Mouse (Mus musculus) heart, embryonic 14.5 days (tissue): ENCODE results near the gene Ksr2. TPM values are rescaled to one million over a fixed set of nuclear protein-coding genes. Genes with fewer than 3 reads are reported as not detected.
A peak's percentile ranks its signal among the peaks of the same experiment; 100 is the strongest.
"Not testable (repeated sequence)": the region's sequence is repeated elsewhere in the genome, so short reads cannot be mapped to it uniquely, and the experiment has no call there.

Experiments used
- ATAC-seq: fragments of 200-750 bp; cut with Nextera tagmentation; 2 replicates; pipeline ENCODE4 v1.8.0; 2017; ENCODE audit warnings: low read depth, moderate TSS enrichment; ENCODE audit not compliant: insufficient number of reproducible peaks, insufficient read depth, low FRiP score
- H3K27ac ChIP-seq, 2 experiments: fragments of 200-500 bp in 1 of 2; fragments of 300-500 bp in 1 of 2; sonication (generic) in 1 of 2; replicated peaks in 1 of 2; 2 replicates each; pipeline ENCODE4 v1.5.1; 2012 to 2014; ENCODE audit warnings: low read depth in 2 of 2, low read length in 2 of 2, control low read depth in 1 of 2, mild to moderate bottlenecking in 1 of 2, mixed read lengths in 1 of 2; ENCODE audit not compliant: control insufficient read depth in 1 of 2, insufficient read depth in 1 of 2
- H3K27me3 ChIP-seq: fragments of 300-500 bp; sonication (generic); 2 replicates; pipeline ENCODE4 v1.6.1; 2014; ENCODE audit warnings: mild to moderate bottlenecking, low read length, control low read depth; ENCODE audit not compliant: control insufficient read depth, insufficient read depth
- H3K36me3 ChIP-seq: fragments of 300-500 bp; sonication (generic); 2 replicates; pipeline ENCODE4 v1.6.1; 2014; ENCODE audit warnings: mild to moderate bottlenecking, control low read depth, low read length, mixed read lengths; ENCODE audit not compliant: control insufficient read depth, insufficient read depth
- H3K4me1 ChIP-seq, 2 experiments: fragments of 200-500 bp in 1 of 2; fragments of 300-500 bp in 1 of 2; sonication (generic) in 1 of 2; 2 replicates each; pipeline ENCODE4 v1.6.1; 2012 to 2014; ENCODE audit warnings: low read length in 2 of 2, control low read depth in 1 of 2, mixed read lengths in 1 of 2; ENCODE audit not compliant: control insufficient read depth in 2 of 2, insufficient read depth in 2 of 2
- H3K4me2 ChIP-seq: fragments of 300-500 bp; sonication (generic); 2 replicates; pipeline ENCODE4 v1.6.1; 2014; ENCODE audit warnings: mild to moderate bottlenecking, low read length
- H3K4me3 ChIP-seq, 2 experiments: fragments of 200-500 bp in 1 of 2; fragments of 300-500 bp in 1 of 2; sonication (generic) in 1 of 2; 2 replicates each; pipeline ENCODE4 v1.5.1; 2012 to 2014; ENCODE audit warnings: low read length in 2 of 2, mild to moderate bottlenecking in 2 of 2, control low read depth in 1 of 2, low read depth in 1 of 2, moderate library complexity in 1 of 2; ENCODE audit not compliant: control insufficient read depth in 1 of 2, insufficient read depth in 1 of 2
- H3K9ac ChIP-seq: fragments of 300-500 bp; sonication (generic); 2 replicates; pipeline ENCODE4 v1.6.1; 2014; ENCODE audit warnings: mild to moderate bottlenecking, low read length
- H3K9me3 ChIP-seq: fragments of 300-500 bp; sonication (generic); 2 replicates; pipeline ENCODE4 v1.6.1; 2016; ENCODE audit warnings: low read length, control low read depth; ENCODE audit not compliant: control insufficient read depth
- WGBS: fragments of 180-500 bp; shearing (Covaris S2); extraction: QIAGEN DNeasy Blood & Tissue Kit; methylation state at CpG from one replicate; pipeline ENCODE4 v1.1.7; 2014; 5-methylcytosine and 5-hydroxymethylcytosine counted together
- polyA plus RNA-seq: library from polyadenylated mRNA; unstranded; fragments of >200 nt; fragmentation: Nextera tagmentation; extraction: Ambion mirVana; gene quantifications from 2 replicates; pipeline ENCODE4 v1.2.1, GENCODE M21; 2014

Ksr2 gene
- polyA plus RNA-seq, 1 experiment from 2014 or later, result 0.12 TPM

GRCm38 (mm10) chr5:117376331-117376761, 37.5 kb upstream of the Ksr2 start:
- no peak overlapping the region for H3K9ac ChIP-seq
- no peaks in the 10 kb centered on the region for H3K4me1 ChIP-seq
- no peak overlapping the region for H3K4me3 ChIP-seq
- no peak for ATAC-seq
- WGBS, result 78% methylated on average over 11 of the region's 11 CpGs
- H3K27ac ChIP-seq, result no peak overlapping the region
- peaks cover 95% of the 10 kb centered on the region for H3K36me3 ChIP-seq
- no peaks in the 10 kb centered on the region for H3K27me3 ChIP-seq
- H3K4me2 ChIP-seq, result no peak overlapping the region
- H3K9me3 ChIP-seq, result no peaks in the 10 kb centered on the region

GRCm38 (mm10) chr5:117377731-117378130, 36.1 kb upstream of the Ksr2 start:
- not testable (repeated sequence) for H3K27me3 ChIP-seq, H3K4me1 ChIP-seq, H3K9ac ChIP-seq, H3K4me2 ChIP-seq, H3K27ac ChIP-seq, H3K4me3 ChIP-seq, H3K9me3 ChIP-seq, ATAC-seq
- WGBS, result 88% methylated on average over 14 of the region's 14 CpGs
- peaks cover 94% of the 10 kb centered on the region for H3K36me3 ChIP-seq

- Histone ChIP-seq H3K4me1 (peaks cover 5 to 7% of the 10 kb centered on the region in 2 experiments; a peak in 2 of 4 replicates), H3K27me3 (no peaks in the 10 kb centered on the region), H3K36me3 (peaks cover 94% of the 10 kb centered on the region), H3K9me3 (no peaks in the 10 kb centered on the region), H3K4me2 (no peak overlapping the region), H3K27ac (no peak overlapping the region), H3K4me3 (no peak overlapping the region), H3K9ac (no peak overlapping the region)
- ATAC-seq, result no peak
- 61% methylated on average over 4 of the region's 4 CpGs for WGBS
Measured at GRCm38 (mm10) chr5:117380199-117380598, 33.6 kb upstream of the Ksr2 start.

GRCm38 (mm10) chr5:117381785-117382184, 32.0 kb upstream of the Ksr2 start:
- H3K27me3 ChIP-seq, result no peaks in the 10 kb centered on the region
- H3K4me3 ChIP-seq, result no peak overlapping the region
- H3K27ac ChIP-seq, result no peak overlapping the region
- H3K9me3 ChIP-seq, result no peaks in the 10 kb centered on the region
- H3K4me1 ChIP-seq, result peaks cover 5 to 7% of the 10 kb centered on the region in 2 experiments; a peak in 2 of 4 replicates
- H3K9ac ChIP-seq, result peak overlapping the region; percentile 16; the same call in 1 of the 2 replicates
- peaks cover 88% of the 10 kb centered on the region for H3K36me3 ChIP-seq
- ATAC-seq, result no peak
- no peak overlapping the region for H3K4me2 ChIP-seq
- 59% methylated on average over 7 of the region's 7 CpGs for WGBS

- no peak overlapping the region for H3K4me3 ChIP-seq
- H3K4me1 ChIP-seq, result peaks cover 9 to 13% of the 10 kb centered on the region in 2 experiments; a peak in 2 of 4 replicates
- H3K27me3 ChIP-seq, result no peaks in the 10 kb centered on the region
- ATAC-seq, result no peak
- H3K9me3 ChIP-seq, result no peaks in the 10 kb centered on the region
- no peak overlapping the region for H3K9ac ChIP-seq
- H3K27ac ChIP-seq, result no peak overlapping the region
- WGBS, result 78% methylated on average over 12 of the region's 12 CpGs
- H3K4me2 ChIP-seq, result no peak overlapping the region
- H3K36me3 ChIP-seq, result peaks cover 78% of the 10 kb centered on the region
Measured at GRCm38 (mm10) chr5:117383198-117383597, 30.6 kb upstream of the Ksr2 start.

GRCm38 (mm10) chr5:117388296-117388751, 25.5 kb upstream of the Ksr2 start:
- peak overlapping the region in 1 of 2 experiments; percentile 44; a peak in 3 of 4 replicates for H3K27ac ChIP-seq
- ATAC-seq, result no peak
- H3K9me3 ChIP-seq, result peaks cover 8% of the 10 kb centered on the region; the same call in 1 of the 2 replicates
- H3K27me3 ChIP-seq, result no peaks in the 10 kb centered on the region
- H3K4me1 ChIP-seq, result peaks cover 6 to 11% of the 10 kb centered on the region in 2 experiments; a peak in 2 of 4 replicates
- H3K4me3 ChIP-seq, result peak overlapping the region; percentile 68 to 76
- peak overlapping the region; percentile 77 for H3K4me2 ChIP-seq
- peaks cover 28% of the 10 kb centered on the region for H3K36me3 ChIP-seq
- peak overlapping the region; percentile 80 for H3K9ac ChIP-seq
- WGBS, result 12% methylated on average over 16 of the region's 16 CpGs

GRCm38 (mm10) chr5:117388877-117389276, 24.9 kb upstream of the Ksr2 start, which contains the start of gene Rfc5:
Gene Rfc5, minus strand, starts transcription at chr5:117389047.
- peak within 1 kb of the TSS in 1 of 2 experiments; percentile 44; a peak in 3 of 4 replicates for H3K27ac ChIP-seq
- no peaks in the 10 kb centered on the region for H3K27me3 ChIP-seq
- H3K36me3 ChIP-seq, result peaks cover 23% of the 10 kb centered on the region
- peak within 1 kb of the TSS; percentile 77 for H3K4me2 ChIP-seq
- peaks cover 10% of the 10 kb centered on the region; the same call in 1 of the 2 replicates for H3K9me3 ChIP-seq
- WGBS, result 1% methylated on average over 44 of the region's 44 CpGs
- H3K4me3 ChIP-seq, result peak within 1 kb of the TSS; percentile 68 to 76
- H3K9ac ChIP-seq, result peak within 1 kb of the TSS; percentile 80
- ATAC-seq, result peak; percentile 94
- peaks cover 6 to 11% of the 10 kb centered on the region in 2 experiments; a peak in 2 of 4 replicates for H3K4me1 ChIP-seq

- Histone ChIP-seq H3K4me1 (peaks cover 6 to 11% of the 10 kb centered on the region in 2 experiments; a peak in 2 of 4 replicates), H3K36me3 (peaks cover 3% of the 10 kb centered on the region), H3K27me3 (no peaks in the 10 kb centered on the region), H3K27ac (no peak overlapping the region), H3K4me3 (no peak overlapping the region), H3K9me3 (peaks cover 10% of the 10 kb centered on the region; the same call in 1 of the 2 replicates), H3K9ac (no peak overlapping the region), H3K4me2 (no peak overlapping the region)
- no peak for ATAC-seq
- WGBS, result 88% methylated on average over 1 of the region's 1 CpGs
Measured at GRCm38 (mm10) chr5:117390895-117391294, 22.9 kb upstream of the Ksr2 start.
